Mouse (Mus musculus) liver, adult (tissue): ENCODE measurements at regions not wholly inside any gene's neighbourhood (a gene's known extent, or its start where the extent isn't known, plus 50 kb on each side); places are given as distances from the start of the nearest gene placed in this dataset.

Experiments
- GATA4 ChIP-seq: IDR thresholded peaks from 2 replicates; pipeline ENCODE4 v1.6.1; 2014; ENCODE audit warnings: mild to moderate bottlenecking, low read length; ENCODE audit not compliant: insufficient replicate concordance

DNA sequence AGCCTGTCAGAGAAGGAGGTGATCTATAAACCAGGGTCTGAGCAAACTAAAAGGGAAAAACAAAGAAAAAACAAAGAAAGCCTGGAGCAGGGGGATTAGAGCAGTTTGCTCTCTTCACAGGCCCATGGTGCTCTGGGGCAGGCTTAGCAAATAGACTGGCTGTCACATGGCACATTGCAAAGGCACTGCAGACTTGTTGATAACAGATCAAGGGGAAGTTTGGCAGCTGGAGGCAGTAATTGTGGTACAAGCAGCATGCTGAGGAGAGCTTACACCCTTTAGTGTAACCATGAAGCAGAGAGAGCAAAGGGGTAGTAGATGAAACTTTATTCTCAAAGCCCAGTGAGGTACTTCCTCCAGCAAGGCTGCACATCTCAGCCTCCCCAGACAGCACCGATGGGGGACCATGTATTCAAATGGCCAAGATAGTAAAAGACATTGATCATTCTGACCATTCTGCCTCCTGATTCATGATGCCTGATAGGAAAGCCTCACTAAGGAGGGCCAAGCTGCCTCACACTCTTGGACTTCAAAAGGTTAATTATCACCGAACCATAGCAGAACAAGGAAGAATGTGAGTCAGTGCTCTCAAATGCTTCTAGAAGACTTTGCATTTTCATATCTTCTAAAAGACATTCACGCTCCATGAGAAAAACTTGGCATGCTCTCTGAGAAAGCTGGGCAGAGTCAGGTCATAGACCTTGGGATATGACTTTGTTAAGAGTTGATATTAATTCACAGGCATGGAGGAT, 178.9 kb downstream of the Fam76b start:
- no peak for TF ChIP-seq GATA4

DNA sequence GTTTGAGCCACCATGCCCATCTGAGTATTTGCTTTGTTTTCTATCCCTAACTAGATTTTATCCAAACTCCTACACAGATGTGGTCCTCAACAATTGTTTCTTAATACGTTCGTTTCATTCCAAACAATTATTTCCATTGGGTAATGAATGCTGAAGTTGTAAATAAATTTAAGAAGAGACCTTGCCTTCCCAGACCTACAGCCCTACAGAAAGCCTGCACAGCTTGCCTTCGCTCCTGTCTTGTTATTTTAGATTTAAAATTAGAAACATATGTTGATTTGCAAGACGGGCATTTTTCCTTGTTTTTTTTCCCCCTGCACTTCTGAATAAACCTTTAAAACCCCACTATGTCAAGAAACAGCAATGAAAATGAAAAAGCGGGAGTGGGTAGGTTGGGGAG, 181.9 kb downstream of the Fam76b start:
- TF ChIP-seq GATA4, result no peak

DNA sequence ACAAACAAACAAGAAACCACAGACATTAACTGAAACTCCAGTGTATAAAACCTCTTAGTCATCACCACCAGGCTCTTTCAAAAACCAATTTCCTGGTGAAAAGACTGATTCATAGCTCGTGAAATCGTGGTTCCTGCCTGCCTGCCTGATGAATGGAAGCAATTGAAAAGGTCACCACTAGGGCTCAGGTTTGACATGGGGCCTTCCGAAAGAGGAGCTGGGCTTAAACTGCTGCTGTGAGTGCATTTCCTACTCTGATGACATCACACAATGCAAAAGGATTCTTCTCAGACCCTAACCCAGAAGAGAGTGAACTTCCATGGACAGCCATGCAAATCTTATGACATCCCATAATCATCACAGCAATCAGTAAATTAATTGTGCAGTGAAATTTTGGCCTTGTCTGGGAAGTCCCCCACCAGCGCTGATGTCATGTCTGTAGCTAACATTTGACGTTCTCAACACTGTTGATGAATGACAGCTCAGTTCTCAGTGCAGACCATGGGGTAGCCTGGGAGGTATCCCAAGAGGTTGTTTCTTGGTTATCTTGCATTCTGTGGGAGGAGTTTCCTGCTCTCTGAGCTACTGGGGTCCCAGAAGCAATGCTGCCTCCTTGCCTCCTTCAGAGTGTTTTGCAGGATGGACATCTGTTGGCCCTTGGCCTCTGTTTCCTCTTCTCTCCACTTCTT, 182.9 kb downstream of the Fam76b start:
- no peak for TF ChIP-seq GATA4

DNA sequence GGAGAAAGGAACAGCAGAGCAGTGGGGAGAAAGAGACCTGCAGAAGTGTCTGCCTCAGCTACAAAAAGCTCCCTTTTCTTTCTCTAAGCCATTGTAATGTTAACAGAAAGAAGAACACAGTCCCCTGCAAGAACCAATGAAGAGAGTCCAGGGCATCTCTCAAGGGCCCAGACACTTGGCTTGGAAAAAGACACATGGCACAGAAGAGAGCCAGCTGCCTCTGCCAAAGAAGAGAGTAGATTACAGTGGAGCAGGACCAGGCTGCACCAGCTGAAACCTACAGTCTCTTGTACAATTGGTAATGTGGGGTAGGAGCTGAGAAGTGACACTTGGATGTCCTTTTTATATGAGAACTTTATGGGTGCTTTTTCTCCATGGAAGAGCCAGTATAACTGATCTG, 196.7 kb downstream of the Fam76b start:
- TF ChIP-seq GATA4, result no peak

DNA sequence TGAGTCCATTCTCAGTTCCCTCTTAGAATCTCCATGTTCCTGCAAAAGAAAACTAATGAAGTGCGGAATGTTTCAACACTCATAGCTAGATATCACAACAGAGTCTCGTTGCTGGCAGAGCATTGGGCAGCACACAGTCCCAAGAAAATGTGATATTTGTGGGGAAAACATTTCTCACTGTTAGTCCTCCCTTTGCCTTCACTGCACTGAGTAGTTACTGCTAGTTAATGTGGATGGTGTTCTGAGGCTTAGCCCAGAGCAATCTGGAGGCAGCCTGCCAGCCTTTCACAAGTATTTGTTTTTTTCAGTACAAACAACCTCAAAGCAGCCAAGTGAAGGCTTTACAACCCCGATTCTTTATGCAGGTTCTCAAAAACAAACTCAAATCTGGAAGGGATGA, 197.2 kb downstream of the Fam76b start:
- TF ChIP-seq GATA4, result no peak

DNA sequence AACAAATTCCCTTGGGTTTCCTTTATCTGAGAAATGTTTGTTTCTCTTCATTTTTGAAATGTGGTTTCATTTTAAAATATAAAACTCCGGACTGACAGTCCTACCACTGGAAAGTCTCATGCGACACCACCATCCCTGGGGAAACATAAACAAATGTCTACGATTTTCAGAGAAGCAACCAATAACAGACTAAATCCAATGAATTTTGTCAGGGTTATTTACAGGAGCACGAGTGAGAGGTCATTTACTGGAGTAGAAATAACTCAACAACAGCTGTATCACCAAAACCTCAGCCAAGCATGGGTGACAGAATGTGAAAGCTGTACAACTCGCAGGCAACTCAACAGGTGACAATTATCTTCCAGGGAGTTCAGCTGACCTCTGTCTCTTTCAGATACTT, 200.5 kb downstream of the Fam76b start:
- TF ChIP-seq GATA4, result no peak

DNA sequence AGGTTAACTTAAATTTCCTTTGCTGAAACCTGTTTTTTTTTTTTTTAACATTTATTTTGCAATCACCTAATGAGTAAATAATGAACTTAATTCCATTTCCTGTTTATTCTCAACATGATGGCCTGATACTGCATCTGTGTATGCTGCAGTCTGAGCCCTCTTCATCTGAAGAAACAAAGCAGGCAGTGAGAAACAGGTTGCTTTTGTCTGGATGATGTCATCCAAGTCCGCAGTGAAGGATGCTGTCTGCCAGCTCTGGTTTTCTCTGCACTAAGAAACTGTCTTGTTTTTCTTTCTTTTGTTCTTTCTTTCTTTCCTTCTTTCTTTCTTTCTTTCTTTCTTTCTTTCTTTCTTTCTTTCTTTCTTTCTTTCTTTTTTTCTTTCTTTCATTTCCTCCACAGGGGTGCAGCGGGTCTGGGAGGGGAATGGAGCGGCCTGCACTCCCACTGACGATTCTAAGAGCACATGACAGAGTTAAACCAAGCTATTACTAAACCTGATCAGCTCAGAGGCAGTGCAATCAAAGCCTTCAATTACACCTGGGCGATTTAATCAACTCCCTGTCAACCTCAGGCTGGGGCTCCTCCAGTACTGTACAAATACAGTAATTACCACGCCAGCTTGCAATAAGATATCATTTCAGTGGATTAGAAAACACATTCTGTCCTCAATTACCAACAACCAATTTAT, 204.0 kb downstream of the Fam76b start:
- TF ChIP-seq GATA4, result no peak

DNA sequence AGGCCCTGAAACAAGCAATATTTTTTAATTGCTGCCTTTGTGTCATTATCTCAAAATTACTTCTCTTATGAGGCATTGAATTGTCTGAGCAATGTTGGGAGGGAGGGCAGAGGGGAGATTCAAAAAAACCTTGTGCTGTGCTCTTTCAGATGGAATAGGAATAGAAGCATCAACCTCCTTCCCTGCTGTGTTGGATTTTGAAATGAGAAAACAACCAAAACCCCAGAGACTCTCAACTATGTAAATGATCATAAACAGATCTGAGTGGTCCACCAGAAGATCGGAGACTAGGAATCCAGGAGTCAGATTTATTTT, 204.5 kb downstream of the Fam76b start:
- no peak for TF ChIP-seq GATA4

DNA sequence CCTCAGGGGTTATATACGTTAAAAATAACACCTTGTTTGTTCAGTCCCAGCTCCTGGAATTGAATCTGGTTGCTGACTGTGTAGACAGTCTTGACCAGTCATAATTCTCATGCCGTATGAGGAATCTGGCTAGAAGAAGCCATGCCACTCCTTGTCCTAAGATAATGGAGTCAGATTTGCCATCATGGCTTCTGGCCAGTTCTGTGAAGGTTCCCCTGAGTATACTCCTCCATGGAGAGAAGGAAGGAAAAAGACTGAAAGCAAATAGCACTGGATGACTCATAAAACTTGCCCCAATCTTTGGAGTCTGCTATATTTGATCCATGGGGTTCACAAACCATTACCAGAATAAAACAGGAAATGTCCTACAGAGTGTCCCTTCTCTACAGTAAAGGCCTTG, 208.0 kb downstream of the Fam76b start:
- no peak for TF ChIP-seq GATA4

DNA sequence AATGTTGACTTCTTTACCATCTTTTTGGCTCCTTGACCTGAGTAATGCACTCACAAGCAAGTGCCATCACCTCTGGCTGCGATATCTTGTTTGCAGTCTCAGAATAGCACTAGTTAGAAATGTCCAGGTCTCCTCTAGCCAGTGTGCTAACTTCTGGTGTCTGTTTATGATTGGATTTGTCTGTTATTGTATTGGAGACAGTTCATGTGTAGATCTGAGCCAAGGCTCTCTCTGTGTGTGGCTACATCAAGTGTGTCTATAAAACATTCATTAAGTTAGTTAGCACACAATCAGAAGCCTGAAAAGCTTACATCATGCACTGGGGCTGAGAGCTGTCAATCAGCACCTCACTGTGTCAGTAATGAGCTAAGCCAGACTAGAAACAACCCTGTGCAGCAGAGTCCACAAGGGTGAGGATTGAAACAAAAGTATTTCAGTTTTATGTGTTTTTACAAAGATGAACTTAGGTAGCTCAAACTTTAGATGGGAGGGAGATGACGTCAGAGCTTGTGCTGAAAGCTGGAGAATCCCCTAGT, 214.5 kb downstream of the Fam76b start:
- TF ChIP-seq GATA4, result no peak

DNA sequence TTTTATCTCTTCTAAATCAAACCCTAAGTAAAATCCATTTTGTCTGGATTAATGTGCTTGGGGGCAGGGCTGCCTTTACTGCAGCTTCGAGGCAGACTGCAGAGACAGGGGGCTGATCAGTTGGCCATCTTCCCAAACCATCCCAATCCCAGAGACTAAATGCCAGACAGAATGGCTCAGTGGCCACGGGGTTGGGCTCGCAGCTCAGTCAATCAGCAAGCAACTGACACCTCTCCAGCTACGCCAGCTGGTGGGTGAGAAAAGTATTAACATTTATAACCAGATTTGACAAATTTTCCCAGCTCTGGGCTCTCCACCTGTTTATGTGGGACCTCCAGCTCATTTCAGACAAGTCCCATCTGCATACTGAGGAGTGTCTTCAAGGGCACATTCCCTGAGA, 220.7 kb downstream of the Fam76b start:
- no peak for TF ChIP-seq GATA4

DNA sequence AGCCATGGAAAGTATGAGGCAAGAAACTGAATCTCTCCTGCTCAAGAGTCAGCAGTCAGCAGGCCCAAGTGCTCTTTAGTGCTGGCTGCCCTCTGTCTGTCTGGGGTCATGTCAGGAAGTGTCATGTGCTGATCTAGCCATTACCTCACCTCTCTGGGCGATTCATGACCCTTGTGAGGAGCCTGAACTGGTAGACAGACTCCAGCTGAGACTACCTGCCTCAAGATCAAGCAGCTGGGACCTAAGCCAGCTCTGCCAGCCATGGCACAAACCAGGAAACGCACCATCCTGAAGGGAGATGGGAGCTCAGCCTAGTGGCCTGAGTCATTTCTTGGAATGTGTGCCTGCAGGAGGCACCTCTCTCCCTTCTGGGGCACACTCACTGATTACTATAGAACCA, 221.2 kb upstream of the Sesn3 start:
- TF ChIP-seq GATA4, result no peak

DNA sequence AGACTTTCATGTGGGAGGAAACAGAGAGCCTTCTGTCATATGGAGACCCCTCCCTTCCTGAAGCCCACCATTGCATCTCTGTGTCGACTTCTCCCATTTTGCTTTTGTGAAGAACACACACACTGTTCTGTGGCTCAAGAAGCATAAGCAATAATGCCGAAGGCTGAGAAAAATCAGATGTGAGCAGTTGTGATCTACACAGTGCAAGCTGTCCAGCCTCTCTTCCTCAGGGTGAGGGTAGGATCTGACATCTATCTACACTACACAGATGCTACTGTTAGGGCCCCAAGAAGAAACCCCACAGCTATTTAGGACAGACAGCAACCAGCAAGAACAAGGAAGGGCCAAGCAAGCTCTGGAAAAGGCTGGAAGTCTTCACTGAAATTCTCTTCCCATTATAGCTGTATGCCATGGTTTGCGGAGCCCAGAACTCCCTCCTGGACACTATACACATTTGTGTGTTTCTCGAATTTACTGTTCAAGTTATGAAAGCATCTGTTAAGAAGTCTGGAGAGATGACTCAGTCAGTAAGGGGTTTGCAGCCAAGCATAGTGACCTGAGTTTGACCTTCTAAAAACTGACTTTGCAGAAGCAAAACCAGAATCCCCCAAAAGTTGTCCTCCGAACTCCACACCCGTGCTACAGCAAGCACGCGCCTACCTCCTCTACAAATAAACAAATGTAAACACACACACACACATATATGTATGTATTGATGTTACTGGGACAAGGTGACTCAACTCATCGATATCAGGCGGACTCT, 218.3 kb upstream of the Sesn3 start:
- no peak for TF ChIP-seq GATA4

DNA sequence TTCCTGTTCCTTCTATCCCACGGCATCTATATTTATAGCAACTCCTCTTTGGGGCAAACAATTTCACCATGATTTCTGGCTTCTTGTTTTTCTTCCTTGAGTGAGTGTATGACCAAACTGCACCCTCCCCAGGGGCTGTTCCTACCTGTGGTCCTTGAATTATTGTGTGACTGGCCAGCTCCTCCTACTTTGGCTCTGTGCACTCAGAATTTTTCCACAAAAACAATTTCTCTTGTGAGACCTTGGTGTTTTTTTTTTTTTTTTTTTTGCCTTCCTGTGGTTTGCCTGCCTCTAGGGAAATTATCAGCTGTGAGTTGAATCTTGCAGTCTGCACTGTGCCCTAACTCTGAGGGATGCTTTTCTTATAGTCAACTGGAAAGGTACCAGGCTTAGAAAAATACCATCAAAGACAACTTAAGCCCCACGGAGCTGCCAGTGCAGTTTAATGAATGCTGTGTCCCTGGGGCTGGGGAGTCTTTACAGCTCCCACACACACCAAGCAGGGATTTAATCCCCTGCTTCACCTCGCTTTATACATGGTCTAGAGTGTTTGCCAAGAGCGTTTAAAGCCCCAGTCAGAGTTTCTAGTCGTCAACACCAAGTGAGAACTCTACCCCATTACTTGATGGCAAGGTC, 216.2 kb upstream of the Sesn3 start:
- TF ChIP-seq GATA4, result no peak

DNA sequence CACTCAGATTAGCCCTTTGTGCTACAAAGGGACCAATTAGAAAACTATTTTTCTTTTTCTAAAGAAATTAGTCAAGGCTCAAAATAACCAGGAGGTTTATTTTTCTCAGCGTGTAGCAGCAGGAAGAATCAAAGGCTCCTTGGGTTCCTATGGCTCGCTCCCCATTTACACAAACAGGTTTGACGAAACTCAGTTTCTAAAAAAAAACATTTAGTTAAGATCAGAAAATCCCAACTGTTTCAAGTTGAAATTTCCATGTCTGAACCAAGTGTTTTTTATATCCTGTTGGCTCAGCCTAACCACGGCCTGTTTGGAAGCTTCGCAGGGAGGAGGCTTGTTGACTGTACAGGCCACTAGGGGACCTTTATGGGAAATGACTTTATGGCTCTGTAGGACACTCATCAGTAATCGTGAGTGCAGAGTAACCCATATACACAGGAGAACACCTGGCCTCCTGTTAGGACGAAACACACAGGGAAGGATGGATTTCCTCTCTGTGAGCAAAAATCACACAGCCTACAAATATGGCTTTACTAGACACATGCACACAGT, 215.6 kb upstream of the Sesn3 start:
- TF ChIP-seq GATA4, result no peak
